Mouse (Mus musculus): ENCODE data around the gene Cdkn1b.

The Cdkn1b gene

DNA sequence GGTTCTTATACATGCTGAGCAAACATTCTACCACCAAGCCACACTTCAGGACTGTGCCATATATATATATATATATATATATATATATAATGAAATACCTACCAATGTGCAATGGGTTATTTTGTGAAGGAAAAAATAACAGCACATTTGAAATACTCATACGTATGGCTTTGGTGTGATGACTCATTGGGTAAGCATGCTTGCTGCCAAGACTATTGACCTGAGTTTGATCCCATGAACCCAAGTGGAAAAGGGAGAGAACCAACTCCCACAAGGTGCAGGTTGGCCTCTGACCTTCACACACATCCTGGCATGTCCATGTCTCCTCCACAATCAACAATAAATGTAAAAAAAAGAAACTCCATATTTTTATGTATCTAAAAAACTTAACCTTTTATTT, 48.1 kb downstream of the Cdkn1b start:
- no peak for DNase-seq (ENCODE audit: low spot score in 2 of 2)

DNA sequence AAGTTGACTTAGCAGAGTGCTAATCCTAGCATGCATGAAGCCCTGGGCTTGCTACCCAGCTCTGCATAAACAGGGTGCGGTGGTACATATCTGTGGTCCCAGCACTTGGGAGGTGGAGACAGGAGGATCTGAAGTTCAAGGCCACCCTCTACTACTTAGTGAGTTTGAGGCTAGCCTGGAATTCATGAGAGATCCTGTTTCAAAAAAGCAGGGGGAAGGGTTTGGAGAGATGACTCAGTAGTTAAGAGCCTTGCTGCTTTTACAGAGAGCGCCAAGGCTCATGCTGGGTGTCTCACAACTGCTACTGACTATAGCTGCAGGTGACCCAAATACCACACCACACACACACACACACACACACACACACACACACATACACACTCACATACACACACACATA, 49.3 kb downstream of the Cdkn1b start:
- DNase-seq (ENCODE audit: low spot score in 2 of 2) = no peak

DNA sequence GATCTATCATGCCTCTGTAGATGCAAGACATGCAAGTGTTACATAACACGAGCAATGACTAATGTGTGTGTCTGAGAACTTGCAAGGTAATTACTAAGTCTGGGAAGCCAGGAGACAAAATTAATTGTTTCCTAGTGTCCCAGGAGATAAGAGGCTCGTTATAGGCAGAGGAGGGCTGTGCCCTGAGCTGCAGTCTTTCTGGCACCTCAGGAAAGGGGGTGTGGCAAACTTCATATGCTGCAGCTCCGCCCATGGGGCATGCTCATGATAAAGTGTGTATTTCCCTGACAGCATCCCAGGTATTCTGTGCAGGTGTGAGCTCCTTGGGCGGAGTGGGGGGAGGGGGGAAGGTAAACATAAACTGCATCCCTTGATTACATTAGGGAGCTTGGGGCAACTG, 51.9 kb downstream of the Cdkn1b start:
- DNase-seq (ENCODE audit: low spot score in 2 of 2) = no peak
